Mouse (Mus musculus) hindbrain, embryonic 13.5 days (tissue): ENCODE data around the gene Slc43a3. TPM values are rescaled to one million over a fixed set of nuclear protein-coding genes. Genes with fewer than 3 reads are reported as not detected.

Experiments used
- ATAC-seq: fragments of 200-750 bp; cut with Nextera tagmentation; 2 replicates; pipeline ENCODE4 v1.8.0; 2017; ENCODE audit warnings: moderate TSS enrichment; ENCODE audit not compliant: low FRiP score
- H3K27ac ChIP-seq: fragments of 300-500 bp; sonication (generic); 2 replicates; pipeline ENCODE4 v1.5.1; 2015; ENCODE audit warnings: inconsistent platforms, mild to moderate bottlenecking, moderate library complexity
- H3K27me3 ChIP-seq: fragments of 300-500 bp; sonication (generic); 2 replicates; pipeline ENCODE4 v1.6.1; 2015; ENCODE audit warnings: mild to moderate bottlenecking, inconsistent platforms
- H3K36me3 ChIP-seq: fragments of 300-500 bp; sonication (generic); 2 replicates; pipeline ENCODE4 v1.6.1; 2015; ENCODE audit warnings: mild to moderate bottlenecking, inconsistent platforms
- H3K4me1 ChIP-seq: fragments of 300-500 bp; sonication (generic); replicated peaks from 2 replicates; pipeline ENCODE4 v1.6.1; 2015; ENCODE audit warnings: inconsistent platforms
- H3K4me2 ChIP-seq: fragments of 300-500 bp; sonication (generic); 2 replicates; pipeline ENCODE4 v1.6.1; 2015; ENCODE audit warnings: inconsistent platforms, mild to moderate bottlenecking, moderate library complexity
- H3K4me3 ChIP-seq: fragments of 300-500 bp; sonication (generic); 2 replicates; pipeline ENCODE4 v1.5.1; 2015; ENCODE audit warnings: mild to moderate bottlenecking, inconsistent platforms
- H3K9ac ChIP-seq: fragments of 300-500 bp; sonication (generic); 2 replicates; pipeline ENCODE4 v1.6.1; 2015; ENCODE audit warnings: mild to moderate bottlenecking, inconsistent platforms
- H3K9me3 ChIP-seq: fragments of 300-500 bp; sonication (generic); 2 replicates; pipeline ENCODE4 v1.6.1; 2016; ENCODE audit warnings: inconsistent platforms
- WGBS: fragments of 180-500 bp; shearing (Covaris S2); methylation state at CpG from one replicate; pipeline ENCODE4 v1.1.7; 2015; 5-methylcytosine and 5-hydroxymethylcytosine counted together
- polyA plus RNA-seq: library from polyadenylated mRNA; unstranded; fragments of >200 nt; fragmentation: Nextera tagmentation; extraction: Ambion mirVana; gene quantifications from 2 replicates; pipeline ENCODE4 v1.2.1, GENCODE M21; 2015

Slc43a3 gene
- polyA plus RNA-seq, 1 experiment from 2014 or later: 7.0 TPM

GRCm38 (mm10) chr2:84941332-84941731 is 5.0 kb downstream of the Slc43a3 start:
- H3K27ac ChIP-seq: no peak overlapping the region
- no peak overlapping the region for H3K9ac ChIP-seq
- WGBS: 76% methylated on average over 2 of the region's 2 CpGs
- H3K36me3 ChIP-seq: no peaks in the 10 kb centered on the region
- ATAC-seq: no peak
- no peaks in the 10 kb centered on the region for H3K27me3 ChIP-seq
- no peaks in the 10 kb centered on the region; the same call in 1 of the 2 replicates for H3K4me1 ChIP-seq
- no peak overlapping the region for H3K4me2 ChIP-seq
- no peak overlapping the region for H3K4me3 ChIP-seq
- H3K9me3 ChIP-seq: no peaks in the 10 kb centered on the region

GRCm38 (mm10) chr2:84941795-84942194 is 5.4 kb downstream of the Slc43a3 start:
- no peaks in the 10 kb centered on the region for H3K9me3 ChIP-seq
- H3K4me2 ChIP-seq: no peak overlapping the region
- no peak overlapping the region for H3K27ac ChIP-seq
- H3K36me3 ChIP-seq: no peaks in the 10 kb centered on the region
- WGBS: 92% methylated on average over 4 of the region's 4 CpGs
- no peaks in the 10 kb centered on the region; the same call in 1 of the 2 replicates for H3K4me1 ChIP-seq
- no peak for ATAC-seq
- H3K9ac ChIP-seq: no peak overlapping the region
- H3K4me3 ChIP-seq: no peak overlapping the region
- no peaks in the 10 kb centered on the region for H3K27me3 ChIP-seq

- no peak for ATAC-seq
- Histone ChIP-seq H3K4me3 (no peak overlapping the region), H3K27me3 (no peaks in the 10 kb centered on the region), H3K9me3 (no peaks in the 10 kb centered on the region), H3K36me3 (no peaks in the 10 kb centered on the region), H3K4me1 (no peaks in the 10 kb centered on the region), H3K4me2 (no peak overlapping the region), H3K27ac (no peak overlapping the region), H3K9ac (no peak overlapping the region)
- WGBS: 86% methylated on average over 3 of the region's 3 CpGs
These were observed 10.9 kb downstream of the Slc43a3 start for GRCm38 (mm10) chr2:84947154-84947771.

- H3K4me1 ChIP-seq: no peaks in the 10 kb centered on the region
- H3K9me3 ChIP-seq: no peaks in the 10 kb centered on the region
- 88% methylated on average over 7 of the region's 7 CpGs for WGBS
- H3K9ac ChIP-seq: no peak overlapping the region
- no peaks in the 10 kb centered on the region for H3K36me3 ChIP-seq
- no peak overlapping the region for H3K4me2 ChIP-seq
- no peak overlapping the region for H3K27ac ChIP-seq
- ATAC-seq: no peak
- H3K27me3 ChIP-seq: no peaks in the 10 kb centered on the region
- no peak overlapping the region for H3K4me3 ChIP-seq
These were observed 11.9 kb downstream of the Slc43a3 start for GRCm38 (mm10) chr2:84948252-84948651.

GRCm38 (mm10) chr2:84948721-84949120 is 12.3 kb downstream of the Slc43a3 start:
- no peak for ATAC-seq
- WGBS: 75% methylated on average over 2 of the region's 2 CpGs
- Histone ChIP-seq H3K27ac (no peak overlapping the region), H3K9ac (no peak overlapping the region), H3K4me1 (no peaks in the 10 kb centered on the region), H3K4me2 (no peak overlapping the region), H3K27me3 (no peaks in the 10 kb centered on the region), H3K4me3 (no peak overlapping the region), H3K36me3 (no peaks in the 10 kb centered on the region), H3K9me3 (no peaks in the 10 kb centered on the region)

- Histone ChIP-seq H3K4me2 (no peak overlapping the region), H3K9me3 (no peaks in the 10 kb centered on the region), H3K27ac (no peak overlapping the region), H3K4me1 (no peaks in the 10 kb centered on the region), H3K27me3 (no peaks in the 10 kb centered on the region), H3K4me3 (no peak overlapping the region), H3K9ac (no peak overlapping the region), H3K36me3 (no peaks in the 10 kb centered on the region)
- no peak for ATAC-seq
- 92% methylated on average over 8 of the region's 8 CpGs for WGBS
These were observed 14.6 kb downstream of the Slc43a3 start for GRCm38 (mm10) chr2:84951027-84951426.

GRCm38 (mm10) chr2:84952251-84952650 is 15.9 kb downstream of the Slc43a3 start:
- Histone ChIP-seq H3K9me3 (no peaks in the 10 kb centered on the region), H3K4me3 (no peak overlapping the region), H3K27ac (no peak overlapping the region), H3K9ac (no peak overlapping the region), H3K4me2 (no peak overlapping the region), H3K4me1 (no peaks in the 10 kb centered on the region), H3K36me3 (no peaks in the 10 kb centered on the region), H3K27me3 (no peaks in the 10 kb centered on the region)
- ATAC-seq: no peak
- WGBS: 98% methylated on average over 1 of the region's 1 CpGs

GRCm38 (mm10) chr2:84952693-84953092 is 16.3 kb downstream of the Slc43a3 start:
- no peak overlapping the region for H3K4me2 ChIP-seq
- H3K4me3 ChIP-seq: no peak overlapping the region
- no peak for ATAC-seq
- H3K27ac ChIP-seq: no peak overlapping the region
- H3K9ac ChIP-seq: no peak overlapping the region
- H3K36me3 ChIP-seq: no peaks in the 10 kb centered on the region
- no peaks in the 10 kb centered on the region for H3K27me3 ChIP-seq
- no peaks in the 10 kb centered on the region for H3K4me1 ChIP-seq
- 82% methylated on average over 4 of the region's 4 CpGs for WGBS
- no peaks in the 10 kb centered on the region for H3K9me3 ChIP-seq

- Histone ChIP-seq H3K9me3 (no peaks in the 10 kb centered on the region), H3K27me3 (no peaks in the 10 kb centered on the region), H3K9ac (no peak overlapping the region), H3K4me3 (no peak overlapping the region), H3K4me1 (no peaks in the 10 kb centered on the region), H3K4me2 (no peak overlapping the region), H3K36me3 (no peaks in the 10 kb centered on the region), H3K27ac (no peak overlapping the region)
- WGBS: 91% methylated on average over 9 of the region's 9 CpGs
- ATAC-seq: no peak
These were observed 19.1 kb downstream of the Slc43a3 start for GRCm38 (mm10) chr2:84955435-84955834.

GRCm38 (mm10) chr2:84956274-84956673 is 19.9 kb downstream of the Slc43a3 start:
- no peaks in the 10 kb centered on the region for H3K27me3 ChIP-seq
- no peak overlapping the region for H3K4me3 ChIP-seq
- no peak overlapping the region for H3K9ac ChIP-seq
- no peak overlapping the region for H3K4me2 ChIP-seq
- 62% methylated on average over 5 of the region's 5 CpGs for WGBS
- H3K4me1 ChIP-seq: no peaks in the 10 kb centered on the region
- ATAC-seq: no peak
- no peak overlapping the region for H3K27ac ChIP-seq
- H3K9me3 ChIP-seq: no peaks in the 10 kb centered on the region
- no peaks in the 10 kb centered on the region for H3K36me3 ChIP-seq

- WGBS: 89% methylated on average over 11 of the region's 11 CpGs
- 0 out of 2 replicates have a peak, but pooled peaks cover 3% of the 10 kb centered on the region for H3K4me1 ChIP-seq
- no peak overlapping the region for H3K4me2 ChIP-seq
- H3K36me3 ChIP-seq: no peaks in the 10 kb centered on the region
- H3K9me3 ChIP-seq: no peaks in the 10 kb centered on the region
- H3K27ac ChIP-seq: no peak overlapping the region
- no peak for ATAC-seq
- H3K27me3 ChIP-seq: no peaks in the 10 kb centered on the region
- H3K9ac ChIP-seq: no peak overlapping the region
- H3K4me3 ChIP-seq: no peak overlapping the region
These were observed 22.3 kb downstream of the Slc43a3 start for GRCm38 (mm10) chr2:84958588-84959264.

GRCm38 (mm10) chr2:84961300-84961699 is 24.9 kb downstream of the Slc43a3 start:
- no peak overlapping the region for H3K4me2 ChIP-seq
- H3K4me1 ChIP-seq: 0 out of 2 replicates have a peak, but pooled peaks cover 3% of the 10 kb centered on the region
- no peak for ATAC-seq
- H3K9me3 ChIP-seq: no peaks in the 10 kb centered on the region
- WGBS: 74% methylated on average over 2 of the region's 2 CpGs
- no peak overlapping the region for H3K9ac ChIP-seq
- no peak overlapping the region for H3K27ac ChIP-seq
- no peak overlapping the region for H3K4me3 ChIP-seq
- no peaks in the 10 kb centered on the region for H3K36me3 ChIP-seq
- H3K27me3 ChIP-seq: no peaks in the 10 kb centered on the region

GRCm38 (mm10) chr2:84961901-84962300 is 25.5 kb downstream of the Slc43a3 start:
- Histone ChIP-seq H3K27ac (no peak overlapping the region), H3K4me2 (no peak overlapping the region), H3K4me3 (no peak overlapping the region), H3K4me1 (0 out of 2 replicates have a peak, but pooled peaks cover 3% of the 10 kb centered on the region), H3K36me3 (no peaks in the 10 kb centered on the region), H3K27me3 (no peaks in the 10 kb centered on the region), H3K9me3 (no peaks in the 10 kb centered on the region), H3K9ac (no peak overlapping the region)
- no peak for ATAC-seq
- 69% methylated on average over 3 of the region's 3 CpGs for WGBS
